Mouse (Mus musculus): ENCODE results near the gene Ndrg2.
"Not testable (repeated sequence)": the region's sequence is repeated elsewhere in the genome, so short reads cannot be mapped to it uniquely, and the experiment has no call there.

Gene Ndrg2

DNA sequence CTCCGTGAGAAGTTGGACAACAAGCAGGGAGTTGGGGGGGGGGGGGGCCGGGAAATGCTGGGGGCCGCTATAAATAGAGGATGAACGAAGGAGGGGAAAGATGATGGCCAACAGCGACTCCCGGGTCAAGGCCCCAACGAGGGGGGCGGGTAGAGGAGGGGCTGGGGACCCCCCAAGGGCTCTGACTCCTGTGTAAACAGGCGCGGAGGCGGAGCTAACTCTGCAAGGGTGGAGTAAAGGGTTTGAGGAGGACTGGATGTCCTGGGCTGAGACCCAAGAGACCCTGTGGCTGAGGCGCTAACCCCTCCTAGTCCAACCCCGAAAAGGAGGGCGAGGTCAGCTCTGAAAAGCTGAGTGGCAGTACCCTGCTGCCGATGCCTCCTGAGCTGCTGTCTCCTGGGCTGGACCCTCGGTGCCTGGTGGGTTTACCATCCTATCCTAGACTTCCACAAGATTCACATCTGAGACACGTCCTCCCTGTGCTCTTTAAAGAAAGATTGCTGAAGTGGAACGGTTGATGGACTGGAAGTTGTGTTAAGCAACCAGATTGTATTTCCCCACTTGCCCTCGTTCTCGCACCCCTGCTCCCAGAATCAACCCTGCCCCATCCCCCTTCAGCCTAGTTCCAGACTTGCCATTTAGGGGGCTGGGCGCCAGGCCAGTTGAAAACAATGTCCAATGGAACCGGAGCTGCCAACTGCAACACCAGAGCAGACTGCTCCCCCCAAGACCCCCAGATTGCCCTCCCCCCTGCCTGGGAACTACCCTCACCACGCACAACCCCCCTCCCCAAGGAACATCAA lies at the start of gene Ndrg2:
Gene Ndrg2 (minus strand): TSS at position 199 of the 803 bp plus-strand sequence.
- DNase-seq (ENCODE audit: low read depth, low spot score) = no peak

GRCm38 (mm10) chr14:51960316-51960715 lies 46.4 kb upstream of the Ndrg2 start:
- no peak for DNase-seq (ENCODE audit: low read depth, low spot score)

DNA sequence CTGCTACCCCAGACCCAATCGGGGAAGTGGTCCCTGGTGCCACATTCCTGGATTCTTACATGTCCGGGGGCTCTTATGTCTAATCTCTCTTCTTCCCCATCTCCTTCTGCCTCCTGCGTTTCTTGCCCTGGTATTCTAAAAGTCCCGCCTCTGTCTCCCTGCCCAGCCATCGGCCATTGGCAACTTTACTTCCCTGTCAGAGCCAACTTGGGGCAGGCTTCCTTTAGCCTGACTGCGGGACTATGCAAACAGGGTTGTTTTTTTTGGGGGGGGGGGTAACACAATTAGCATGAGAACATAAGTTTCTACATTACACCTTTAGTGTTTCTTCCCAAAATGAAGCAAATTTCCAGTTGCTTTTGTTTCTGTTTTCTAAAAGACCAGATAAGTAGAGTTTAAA lies 29.4 kb upstream of the Ndrg2 start:
- no peak for DNase-seq (ENCODE audit: low read depth, low spot score)

DNA sequence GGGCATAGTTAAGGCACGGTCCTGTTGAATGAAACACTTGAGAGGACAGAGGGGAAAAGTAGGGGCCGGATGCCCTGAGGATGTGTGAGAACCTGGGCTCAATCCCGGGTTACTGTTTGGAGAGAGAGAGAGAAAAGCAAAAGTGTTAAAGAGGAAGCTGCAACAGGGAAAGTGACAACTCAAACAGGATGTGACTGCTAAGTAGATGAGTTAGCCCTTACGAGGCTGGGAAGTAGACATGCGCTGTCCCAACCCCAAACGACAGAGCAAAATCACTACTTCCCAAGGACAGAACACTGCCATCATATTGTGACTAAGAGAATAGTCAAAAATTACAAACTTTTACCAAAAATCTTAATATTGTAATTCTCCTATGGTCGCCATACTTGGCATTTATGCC lies 28.3 kb upstream of the Ndrg2 start:
- no peak for DNase-seq (ENCODE audit: low read depth, low spot score)

DNA sequence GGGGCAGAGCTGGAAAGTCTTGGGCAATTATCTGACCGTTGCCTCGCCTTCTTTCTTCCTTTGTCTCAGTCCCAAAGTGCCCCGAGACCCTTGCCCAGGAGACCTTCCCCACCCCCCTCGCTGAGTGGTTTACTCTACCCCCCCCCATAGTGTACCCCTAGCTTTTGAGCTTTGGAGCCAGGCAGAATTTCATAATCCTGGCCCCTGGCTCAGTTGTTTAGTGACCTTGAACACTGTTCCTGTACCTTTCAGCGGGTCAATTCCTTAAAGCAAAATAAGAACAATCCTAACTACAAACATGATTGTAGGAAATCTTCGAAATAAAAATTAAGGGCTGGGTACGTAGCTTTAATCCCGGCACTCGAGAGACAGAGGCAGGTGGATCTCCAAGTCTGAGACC lies 27.6 kb upstream of the Ndrg2 start:
- DNase-seq (ENCODE audit: low read depth, low spot score) = no peak

GRCm38 (mm10) chr14:51940944-51941560 lies 27.1 kb upstream of the Ndrg2 start:
- no peak for DNase-seq (ENCODE audit: low read depth, low spot score)

GRCm38 (mm10) chr14:51939005-51939404 lies 25.0 kb upstream of the Ndrg2 start:
- DNase-seq (ENCODE audit: low read depth, low spot score) = no peak

GRCm38 (mm10) chr14:51932092-51933020 lies 18.4 kb upstream of the Ndrg2 start:
- no peak for DNase-seq (ENCODE audit: low read depth, low spot score)

DNA sequence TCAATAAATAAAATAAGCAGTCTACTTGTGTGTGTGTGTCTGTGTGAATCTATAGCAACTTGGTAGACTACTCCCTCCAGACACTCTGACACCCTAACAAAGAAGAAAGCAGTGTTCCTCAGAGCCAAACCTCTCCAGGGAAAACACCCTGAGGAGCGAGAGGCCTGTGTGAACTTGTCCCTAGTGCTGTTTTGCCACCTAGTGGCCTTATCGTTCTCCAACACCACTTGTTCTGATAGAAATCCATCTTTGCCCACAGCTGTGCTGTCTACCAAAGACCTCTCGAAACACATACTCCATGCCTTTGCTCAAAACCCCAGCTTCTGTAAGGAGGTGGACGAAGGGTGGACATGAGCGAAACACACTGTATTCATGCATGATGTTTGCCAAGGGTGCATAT lies 16.9 kb upstream of the Ndrg2 start:
- no peak for DNase-seq (ENCODE audit: low read depth, low spot score)

DNA sequence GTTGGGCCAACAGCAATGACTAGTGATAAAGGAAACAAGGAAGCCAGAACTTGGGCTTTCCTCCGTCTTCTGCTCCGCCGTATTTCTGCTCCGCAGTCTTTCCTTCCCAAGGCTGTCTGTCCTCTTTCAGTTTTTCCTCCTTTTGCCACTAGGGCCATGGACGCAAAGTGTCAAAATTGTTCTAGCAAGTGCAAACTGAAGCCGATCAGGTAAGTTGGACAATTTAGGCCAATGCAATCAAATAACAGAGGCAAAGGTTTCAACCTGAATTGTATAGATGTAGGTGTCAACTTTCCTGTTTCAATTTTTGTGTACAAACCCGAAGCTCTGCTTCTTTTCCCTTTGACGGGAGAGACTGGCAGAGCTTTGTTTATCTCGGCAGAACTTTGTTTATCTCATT lies 16.0 kb upstream of the Ndrg2 start:
- no peak for DNase-seq (ENCODE audit: low read depth, low spot score)

- no peak for DNase-seq (ENCODE audit: low read depth, low spot score)
Observed at GRCm38 (mm10) chr14:51929309-51929943, 15.5 kb upstream of the Ndrg2 start.

DNA sequence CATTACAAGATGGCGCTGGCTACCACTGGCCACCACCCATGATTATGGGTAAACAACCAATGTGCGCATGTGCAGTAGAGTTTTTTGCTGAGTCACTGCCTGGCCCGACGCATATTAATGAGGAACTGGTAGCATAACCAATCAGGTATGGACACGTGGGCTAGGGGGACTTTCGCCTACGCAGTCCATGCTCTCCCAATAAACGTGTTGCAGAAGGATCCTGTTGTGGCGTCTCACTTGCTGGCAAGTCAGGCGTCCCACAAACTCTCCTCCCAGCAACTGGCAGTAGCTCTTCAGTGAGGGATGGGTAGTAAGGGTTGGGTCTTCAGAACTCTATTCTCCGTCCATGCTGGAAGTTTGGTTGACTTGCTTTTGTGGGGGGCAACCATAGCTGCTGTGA lies 13.0 kb upstream of the Ndrg2 start:
- DNase-seq (ENCODE audit: low read depth, low spot score) = not testable (repeated sequence)

DNA sequence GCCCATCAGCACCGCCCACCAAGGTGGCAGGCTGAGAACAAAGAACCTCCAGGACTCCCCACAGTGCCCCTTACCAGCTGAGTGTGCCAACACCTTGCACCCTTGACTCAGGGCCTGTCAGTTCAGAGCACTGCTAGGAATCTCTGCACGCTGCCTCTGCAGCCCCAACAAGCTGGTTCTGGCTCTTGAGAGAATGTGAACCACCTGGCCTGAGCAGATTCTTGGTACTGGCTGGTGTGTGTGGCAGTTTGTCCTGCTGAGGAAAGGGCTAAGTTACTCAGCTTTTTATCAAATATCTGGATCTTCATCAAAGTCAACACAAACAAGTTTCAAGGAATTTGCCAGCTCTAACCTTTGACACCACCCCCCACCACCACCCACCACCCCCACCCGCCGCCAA lies 9.5 kb upstream of the Ndrg2 start:
- no peak for DNase-seq (ENCODE audit: low read depth, low spot score)

DNA sequence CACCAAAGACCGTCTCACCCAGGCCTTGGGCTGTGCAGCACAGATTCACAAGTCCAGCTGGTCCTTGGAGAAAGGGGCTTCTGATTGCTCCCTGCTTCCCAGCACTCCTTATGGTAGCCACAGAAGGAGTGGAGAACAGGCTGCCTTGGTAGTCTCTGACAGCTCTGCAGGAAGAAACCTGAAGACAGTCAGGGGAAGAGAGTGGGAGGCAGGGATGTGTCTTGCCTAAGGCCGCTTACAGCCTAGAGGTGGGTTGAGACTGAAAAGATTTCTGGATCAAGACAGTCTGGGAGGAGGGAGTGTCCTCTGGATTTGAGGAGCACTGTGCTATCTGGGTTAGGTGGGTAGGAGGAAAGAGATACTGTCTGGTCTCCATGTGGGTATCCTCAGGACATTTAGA lies 9.0 kb upstream of the Ndrg2 start:
- DNase-seq (ENCODE audit: low read depth, low spot score) = no peak

DNA sequence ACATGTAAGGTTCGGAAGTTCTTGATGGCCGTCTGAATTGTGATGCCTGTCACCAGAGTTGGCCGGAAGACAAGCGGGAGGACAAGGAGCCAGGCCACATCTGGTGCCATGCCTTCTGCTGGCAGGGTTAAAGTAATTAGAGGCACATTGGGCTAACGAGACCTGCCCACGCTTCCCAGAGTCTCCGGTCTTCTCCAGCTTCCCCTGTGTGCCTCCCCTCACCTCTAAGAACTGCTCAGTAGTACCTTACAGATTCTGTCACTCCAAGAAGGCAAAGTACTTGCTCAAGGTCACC lies 8.6 kb upstream of the Ndrg2 start, which contains the start of gene Rnase13:
Gene Rnase13 (minus strand): TSS at position 203 of the 295 bp plus-strand sequence.
- no peak for DNase-seq (ENCODE audit: low read depth, low spot score)

DNA sequence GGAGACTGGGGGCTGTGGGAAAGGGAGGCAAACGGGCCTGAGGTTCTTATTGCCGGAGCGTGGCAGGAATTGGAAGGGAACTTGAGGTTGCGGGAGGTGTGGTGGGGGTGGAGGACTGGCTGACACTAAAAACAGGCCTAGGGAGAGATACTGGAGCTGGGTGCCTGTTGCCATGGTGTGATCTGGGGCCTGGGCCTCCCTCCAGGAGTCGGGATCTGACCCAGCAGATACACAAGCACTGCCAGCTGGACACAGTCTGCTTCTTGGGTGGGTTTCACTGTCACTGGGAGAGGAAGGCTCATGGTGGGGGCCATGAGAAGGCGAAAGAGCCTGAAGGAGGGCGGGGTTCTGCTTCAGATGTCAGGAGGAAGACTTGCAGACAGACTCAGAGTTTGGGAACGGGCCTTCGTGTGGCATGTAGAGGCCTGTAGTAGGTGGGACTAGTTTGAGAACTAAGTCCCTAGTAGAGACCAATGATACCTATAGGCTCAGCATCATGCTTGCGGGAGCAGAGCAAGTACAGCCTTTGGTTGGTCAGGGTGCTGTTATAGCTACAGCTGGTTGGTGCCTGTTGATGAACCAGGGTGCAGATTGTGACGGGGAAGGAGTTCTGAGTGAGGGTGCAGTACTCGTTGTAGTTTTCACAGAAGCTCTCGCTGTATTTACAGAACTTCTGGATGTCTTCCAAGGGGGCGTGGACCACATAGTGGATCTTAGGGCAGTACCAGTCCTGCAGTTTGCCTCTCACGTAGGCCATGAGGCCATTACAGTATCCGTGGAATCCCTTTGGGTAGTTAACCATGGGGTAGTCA lies 8.0 kb upstream of the Ndrg2 start:
- no peak for DNase-seq (ENCODE audit: low read depth, low spot score)

- DNase-seq (ENCODE audit: low read depth, low spot score) = no peak
Observed at GRCm38 (mm10) chr14:51918966-51919365, 5.0 kb upstream of the Ndrg2 start.

DNA sequence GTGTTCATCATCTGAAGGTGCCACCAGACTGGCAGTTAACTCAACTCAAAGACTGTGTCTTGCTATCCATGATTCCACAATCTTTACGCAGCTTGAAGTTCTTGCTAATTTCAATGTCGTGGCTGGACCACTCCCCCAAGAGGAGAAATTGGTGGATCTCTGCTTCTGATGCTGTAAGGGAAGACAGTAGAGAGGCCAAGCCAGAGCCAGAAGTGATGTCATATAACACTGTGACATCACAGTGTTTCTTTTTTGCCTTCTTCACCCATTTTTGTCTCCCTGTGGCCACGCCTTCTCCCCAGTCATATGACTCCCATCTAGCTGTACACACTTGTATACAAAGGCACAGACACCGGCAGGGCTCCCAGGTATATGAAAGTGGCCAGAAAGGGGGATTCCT lies 4.2 kb upstream of the Ndrg2 start, which contains the start of gene Tppp2:
Gene Tppp2 (plus strand): TSS at position 301 of the 400 bp plus-strand sequence.
- no peak for DNase-seq (ENCODE audit: low read depth, low spot score)

GRCm38 (mm10) chr14:51916539-51916938 lies 2.6 kb upstream of the Ndrg2 start:
- no peak for DNase-seq (ENCODE audit: low read depth, low spot score)

- DNase-seq (ENCODE audit: low read depth, low spot score) = no peak
Observed at GRCm38 (mm10) chr14:51915030-51915429, 1.1 kb upstream of the Ndrg2 start.
